Mouse (Mus musculus): ENCODE data around the gene Ing2.

DNA sequence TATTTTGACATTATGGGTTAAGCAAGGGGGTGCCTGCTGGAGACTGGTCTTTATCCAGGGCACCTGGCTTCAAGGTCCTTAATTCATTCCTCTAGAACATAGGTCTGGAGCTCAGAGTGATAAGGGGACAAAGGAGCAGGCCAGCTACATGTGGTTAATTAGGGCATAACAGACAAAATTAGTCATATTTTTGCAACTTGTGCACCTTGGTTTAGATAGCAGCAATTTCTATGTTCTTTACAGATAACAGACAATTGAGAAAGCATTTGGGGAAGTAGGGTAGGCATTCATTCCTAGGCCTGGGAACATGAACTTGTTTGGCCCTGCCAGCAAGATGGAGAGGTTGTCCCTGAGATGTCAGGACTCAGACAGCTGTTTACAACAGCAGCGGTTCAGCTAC lies 54.2 kb downstream of the Ing2 start:
- TF ChIP-seq CTCF (IDR thresholded peaks at IDR 0.05; ENCODE audit: extremely low read depth, insufficient read length, insufficient replicate concordance, low read depth, low read length) (no peak), POLR2A (IDR thresholded peaks at IDR 0.05; ENCODE audit: low read depth, low read length) (no peak)

All from small intestine, adult 2 months (tissue).